Mouse (Mus musculus) neural tube, embryonic 13.5 days (tissue): ENCODE results near the gene Atp11b. TPM values are rescaled to one million over a fixed set of nuclear protein-coding genes. Genes with fewer than 3 reads are reported as not detected.

Experiments
- ATAC-seq: fragments of 200-750 bp; cut with Nextera tagmentation; 2 replicates; pipeline ENCODE4 v1.8.0; 2017; ENCODE audit warnings: low read depth, mild to moderate bottlenecking, moderate TSS enrichment, moderate library complexity
- H3K27ac ChIP-seq: fragments of 300-500 bp; sonication (generic); replicated peaks from 2 replicates; pipeline ENCODE4 v1.5.1; 2015; ENCODE audit warnings: moderate library complexity, mild to moderate bottlenecking, inconsistent platforms
- H3K27me3 ChIP-seq: fragments of 300-500 bp; sonication (generic); 2 replicates; pipeline ENCODE4 v1.6.1; 2015; ENCODE audit warnings: mild to moderate bottlenecking, inconsistent platforms
- H3K36me3 ChIP-seq: fragments of 300-500 bp; sonication (generic); 2 replicates; pipeline ENCODE4 v1.6.1; 2015; ENCODE audit warnings: mild to moderate bottlenecking, inconsistent platforms
- H3K4me1 ChIP-seq: fragments of 300-500 bp; sonication (generic); replicated peaks from 2 replicates; pipeline ENCODE4 v1.6.1; 2015; ENCODE audit warnings: inconsistent platforms
- H3K4me2 ChIP-seq: fragments of 300-500 bp; sonication (generic); 2 replicates; pipeline ENCODE4 v1.6.1; 2015; ENCODE audit warnings: inconsistent platforms, mild to moderate bottlenecking, moderate library complexity
- H3K4me3 ChIP-seq: fragments of 300-500 bp; sonication (generic); 2 replicates; pipeline ENCODE4 v1.5.1; 2015; ENCODE audit warnings: mild to moderate bottlenecking, inconsistent platforms
- H3K9ac ChIP-seq: fragments of 300-500 bp; sonication (generic); 2 replicates; pipeline ENCODE4 v1.6.1; 2015; ENCODE audit warnings: moderate library complexity, mild to moderate bottlenecking, inconsistent platforms
- H3K9me3 ChIP-seq: fragments of 300-500 bp; sonication (generic); 2 replicates; pipeline ENCODE4 v1.6.1; 2016; ENCODE audit warnings: inconsistent platforms
- WGBS: fragments of 180-500 bp; shearing (Covaris S2); methylation state at CpG from one replicate; pipeline ENCODE4 v1.1.7; 2015; 5-methylcytosine and 5-hydroxymethylcytosine counted together
- polyA plus RNA-seq: library from polyadenylated mRNA; unstranded; fragments of >200 nt; fragmentation: Nextera tagmentation; extraction: Ambion mirVana; gene quantifications from 2 replicates; pipeline ENCODE4 v1.2.1, GENCODE M21; 2015

Atp11b gene
- polyA plus RNA-seq, 1 experiment from 2014 or later: 30.7 TPM

- Histone ChIP-seq H3K4me2 (no peak overlapping the region), H3K4me3 (no peak overlapping the region), H3K4me1 (no peaks in the 10 kb centered on the region), H3K36me3 (peaks cover 29% of the 10 kb centered on the region), H3K27ac (no peak overlapping the region), H3K9me3 (no peaks in the 10 kb centered on the region), H3K27me3 (no peaks in the 10 kb centered on the region), H3K9ac (no peak overlapping the region)
- no peak for ATAC-seq
- 91% methylated on average over 3 of the region's 3 CpGs for WGBS
These were observed 68.1 kb downstream of the Atp11b start for GRCm38 (mm10) chr3:35822036-35822435.

DNA sequence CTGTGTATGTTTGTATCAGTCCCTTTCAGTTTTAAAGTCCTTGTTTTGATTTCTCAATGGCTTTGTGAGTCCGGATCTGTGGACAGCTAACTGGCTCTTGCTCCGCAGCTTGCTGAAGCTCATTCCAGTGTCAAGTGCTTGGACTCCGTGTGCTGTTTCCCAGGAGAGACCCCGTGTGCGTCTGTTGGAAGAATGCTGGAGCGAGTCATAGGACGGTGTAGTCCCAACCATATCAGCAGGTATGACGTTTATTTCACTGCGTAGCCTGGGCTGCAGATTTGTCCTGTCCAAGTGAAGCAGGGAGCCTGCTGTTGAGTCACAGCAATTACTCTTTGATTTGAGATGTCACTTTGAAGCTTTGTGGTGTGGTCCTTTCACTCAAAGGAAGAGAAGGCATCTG lies 95.4 kb downstream of the Atp11b start:
- H3K4me2 ChIP-seq: no peak overlapping the region
- H3K27me3 ChIP-seq: no peaks in the 10 kb centered on the region
- no peak overlapping the region for H3K4me3 ChIP-seq
- H3K36me3 ChIP-seq: peaks cover 32% of the 10 kb centered on the region
- ATAC-seq: no peak
- no peak overlapping the region for H3K9ac ChIP-seq
- H3K4me1 ChIP-seq: no peaks in the 10 kb centered on the region
- 88% methylated on average over 9 of the region's 9 CpGs for WGBS
- H3K9me3 ChIP-seq: no peaks in the 10 kb centered on the region
- no peak overlapping the region for H3K27ac ChIP-seq

- H3K27ac ChIP-seq: no peak overlapping the region
- H3K9ac ChIP-seq: no peak overlapping the region
- no peak overlapping the region for H3K4me3 ChIP-seq
- peaks cover 5% of the 10 kb centered on the region; the same call in 1 of the 2 replicates for H3K9me3 ChIP-seq
- no peaks in the 10 kb centered on the region for H3K4me1 ChIP-seq
- no peak overlapping the region for H3K4me2 ChIP-seq
- H3K36me3 ChIP-seq: peaks cover 5% of the 10 kb centered on the region; the same call in 1 of the 2 replicates
- no peaks in the 10 kb centered on the region for H3K27me3 ChIP-seq
- no peak for ATAC-seq
These were observed 129.4 kb downstream of the Atp11b start for GRCm38 (mm10) chr3:35883267-35883666.

DNA sequence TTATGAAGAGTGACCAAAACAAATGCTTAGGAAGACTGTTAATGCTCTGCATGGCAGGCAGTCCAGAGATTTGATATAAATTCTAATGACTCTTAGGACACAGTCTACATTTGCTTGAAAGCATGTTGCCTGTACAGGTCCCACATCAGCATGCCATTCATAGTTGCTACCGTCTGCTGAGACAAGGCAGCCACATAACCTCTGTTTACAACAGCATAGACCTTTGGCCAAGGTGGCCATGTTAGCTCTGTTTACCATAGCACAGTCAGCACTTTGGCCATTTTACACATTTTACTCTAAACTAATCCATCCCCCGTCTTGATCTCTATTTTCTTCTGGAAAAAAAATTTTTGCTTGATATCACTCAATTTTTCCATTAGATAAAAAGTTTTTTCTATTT lies 135.6 kb downstream of the Atp11b start:
- Histone ChIP-seq H3K4me2 (no peak overlapping the region), H3K27me3 (no peaks in the 10 kb centered on the region), H3K4me1 (no peaks in the 10 kb centered on the region), H3K36me3 (peaks cover 38% of the 10 kb centered on the region), H3K27ac (no peak overlapping the region), H3K9me3 (no peaks in the 10 kb centered on the region), H3K9ac (no peak overlapping the region), H3K4me3 (no peak overlapping the region)
- WGBS: 89% methylated on average over 2 of the region's 2 CpGs
- ATAC-seq: no peak

DNA sequence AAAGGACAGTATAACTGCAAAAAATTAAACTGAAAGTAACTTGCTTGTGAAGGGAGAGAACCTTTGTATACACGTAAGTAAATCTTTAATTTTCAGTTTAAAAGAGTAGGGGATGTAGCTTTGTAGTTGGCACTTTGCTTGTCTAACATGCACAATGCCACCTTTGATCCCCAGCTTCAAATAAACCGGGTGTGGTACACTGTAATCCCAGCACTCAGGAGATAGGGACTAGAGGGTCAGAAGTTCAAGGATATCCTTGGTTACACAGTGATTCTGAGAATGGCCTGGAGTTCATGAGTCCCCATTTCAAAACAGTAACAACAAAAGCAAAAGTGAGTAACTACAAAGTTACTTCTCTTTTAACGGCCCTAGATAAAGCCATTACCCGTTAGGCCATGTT lies 137.2 kb downstream of the Atp11b start:
- Histone ChIP-seq H3K27ac (no peak overlapping the region), H3K4me3 (no peak overlapping the region), H3K36me3 (peaks cover 41% of the 10 kb centered on the region), H3K9ac (no peak overlapping the region), H3K4me1 (no peaks in the 10 kb centered on the region), H3K9me3 (no peaks in the 10 kb centered on the region), H3K27me3 (no peaks in the 10 kb centered on the region), H3K4me2 (no peak overlapping the region)
- ATAC-seq: no peak
- 94% methylated on average over 4 of the region's 4 CpGs for WGBS

DNA sequence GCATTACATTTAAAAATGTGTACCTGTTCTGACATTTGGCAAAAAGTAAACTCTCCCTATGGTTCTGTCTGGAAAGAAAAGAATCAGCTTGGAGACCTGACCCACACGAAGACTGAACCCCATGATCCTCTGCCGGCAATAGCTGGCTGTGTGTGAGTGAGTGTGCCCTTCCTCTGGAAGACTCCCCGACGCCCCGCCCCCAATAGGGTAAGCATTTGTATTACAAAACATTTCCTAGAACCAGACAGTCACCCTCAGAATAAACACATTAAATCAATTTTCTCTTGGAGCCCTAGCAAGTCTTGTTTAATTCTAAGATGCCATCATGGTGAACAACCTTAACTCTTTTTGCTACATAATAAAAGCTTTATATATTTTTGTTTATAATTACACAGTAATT lies 139.2 kb downstream of the Atp11b start:
- Histone ChIP-seq H3K4me1 (no peaks in the 10 kb centered on the region), H3K27me3 (no peaks in the 10 kb centered on the region), H3K9me3 (no peaks in the 10 kb centered on the region), H3K4me3 (no peak overlapping the region), H3K9ac (no peak overlapping the region), H3K4me2 (no peak overlapping the region), H3K36me3 (peaks cover 49% of the 10 kb centered on the region), H3K27ac (no peak overlapping the region)
- ATAC-seq: no peak
- WGBS: 86% methylated on average over 5 of the region's 5 CpGs

DNA sequence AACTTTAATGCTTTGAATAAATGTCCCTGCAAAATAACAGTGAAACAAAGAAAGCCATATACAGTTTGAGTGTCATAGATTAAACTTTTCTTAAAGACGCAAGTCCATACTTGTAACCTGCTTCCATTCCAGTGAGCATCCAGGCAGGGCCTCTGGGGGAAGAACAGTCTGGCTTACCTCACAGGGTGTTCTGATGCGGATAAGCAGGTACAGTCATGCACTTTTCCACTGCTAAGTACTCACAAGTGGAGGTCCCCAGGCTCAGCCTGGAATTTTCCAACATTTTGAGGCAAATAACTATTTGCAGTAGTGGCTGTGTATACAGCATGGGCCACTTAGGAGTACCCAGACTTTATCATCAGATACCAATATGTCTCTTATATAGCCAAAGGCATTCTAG lies 144.0 kb downstream of the Atp11b start:
- H3K4me2 ChIP-seq: no peak overlapping the region
- H3K9me3 ChIP-seq: no peaks in the 10 kb centered on the region
- H3K9ac ChIP-seq: no peak overlapping the region
- H3K27me3 ChIP-seq: no peaks in the 10 kb centered on the region
- H3K36me3 ChIP-seq: peaks cover 41% of the 10 kb centered on the region
- ATAC-seq: no peak
- 99% methylated on average over 2 of the region's 2 CpGs for WGBS
- no peak overlapping the region for H3K27ac ChIP-seq
- no peak overlapping the region for H3K4me3 ChIP-seq
- H3K4me1 ChIP-seq: no peaks in the 10 kb centered on the region

DNA sequence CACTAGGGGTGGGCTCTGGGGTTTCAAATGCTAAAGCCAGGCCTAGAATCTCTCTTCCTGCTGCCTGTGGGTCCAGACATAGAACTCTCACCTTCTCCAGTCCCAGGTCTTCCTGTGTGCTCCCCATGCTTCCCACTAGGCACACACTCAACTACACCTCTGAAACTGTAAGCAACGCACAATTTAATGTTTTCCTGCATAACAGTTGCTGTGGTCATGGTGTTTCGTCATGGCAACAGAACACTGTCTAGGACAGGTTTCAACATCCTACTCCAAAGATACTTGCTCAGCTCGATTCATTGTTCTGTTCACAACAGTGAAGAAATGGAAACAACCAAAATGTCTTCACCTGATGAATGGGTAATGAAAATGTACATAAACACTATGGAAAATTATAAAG lies 145.2 kb downstream of the Atp11b start:
- no peaks in the 10 kb centered on the region for H3K4me1 ChIP-seq
- H3K36me3 ChIP-seq: peaks cover 45% of the 10 kb centered on the region
- no peaks in the 10 kb centered on the region for H3K9me3 ChIP-seq
- no peak overlapping the region for H3K9ac ChIP-seq
- H3K4me2 ChIP-seq: no peak overlapping the region
- 92% methylated on average over 3 of the region's 3 CpGs for WGBS
- ATAC-seq: no peak
- no peaks in the 10 kb centered on the region for H3K27me3 ChIP-seq
- no peak overlapping the region for H3K27ac ChIP-seq
- no peak overlapping the region for H3K4me3 ChIP-seq

GRCm38 (mm10) chr3:35900555-35901204 lies 146.8 kb downstream of the Atp11b start:
- 78% methylated on average over 5 of the region's 5 CpGs for WGBS
- no peak overlapping the region for H3K4me3 ChIP-seq
- no peaks in the 10 kb centered on the region for H3K4me1 ChIP-seq
- H3K9me3 ChIP-seq: no peaks in the 10 kb centered on the region
- no peak overlapping the region for H3K27ac ChIP-seq
- no peak for ATAC-seq
- peaks cover 49% of the 10 kb centered on the region for H3K36me3 ChIP-seq
- H3K4me2 ChIP-seq: no peak overlapping the region
- no peak overlapping the region for H3K9ac ChIP-seq
- no peaks in the 10 kb centered on the region for H3K27me3 ChIP-seq

Other genes starting within 250 kb of the Atp11b start
- gene Dcun1d1, start 183.3 kb downstream of the Atp11b start, polyA plus RNA-seq: 98.8 and 114 TPM in 2 replicates
- gene Mccc1, start 246.6 kb downstream of the Atp11b start, polyA plus RNA-seq: 33.3 and 37.2 TPM in 2 replicates